Mouse (Mus musculus): Measurements from ENCODE around the gene Tent4a. TPM values are rescaled to one million over a fixed set of nuclear protein-coding genes. Genes with fewer than 3 reads are reported as not detected.

Gene Tent4a
- polyA plus RNA-seq, 1 experiment from 2014 or later = 4.9 TPM

DNA sequence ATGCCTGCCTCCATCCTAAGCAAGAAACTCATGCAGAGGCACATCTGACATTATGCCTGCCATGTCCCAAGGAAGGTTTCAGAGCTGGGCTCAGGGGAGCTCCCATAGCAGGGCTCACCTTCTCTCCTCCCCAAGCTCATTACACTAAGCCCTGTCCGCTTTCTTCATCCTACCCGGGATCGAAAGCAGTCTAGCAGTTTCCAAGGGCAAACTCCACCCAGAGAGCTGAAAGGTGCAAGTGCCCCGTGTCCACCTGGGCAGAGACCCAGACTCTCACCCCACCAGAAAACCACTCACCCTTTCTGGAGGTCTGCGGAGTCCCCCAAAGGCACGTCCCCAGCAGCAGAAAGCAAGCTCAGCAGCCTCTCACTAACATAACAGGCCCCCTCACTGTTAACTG is 3.5 kb downstream of the Tent4a start:
- Histone ChIP-seq H3K27ac (0 out of 2 replicates have a peak overlapping the region, but pooled peaks have one; percentile 30), H3K27me3 (ENCODE audit: poor library complexity, severe bottlenecking) (no peaks in the 10 kb centered on the region), H3K4me3 (peak overlapping the region; percentile 97), H3K36me3 (replicated peaks) (peaks cover 38% of the 10 kb centered on the region), H3K4me1 (peaks cover 71% of the 10 kb centered on the region), H3K9me3 (no peaks in the 10 kb centered on the region)
- DNase-seq (ENCODE audit: extremely low spot score, low spot score) = no peak
- WGBS = 82% methylated on average over 6 of the region's 6 CpGs

DNA sequence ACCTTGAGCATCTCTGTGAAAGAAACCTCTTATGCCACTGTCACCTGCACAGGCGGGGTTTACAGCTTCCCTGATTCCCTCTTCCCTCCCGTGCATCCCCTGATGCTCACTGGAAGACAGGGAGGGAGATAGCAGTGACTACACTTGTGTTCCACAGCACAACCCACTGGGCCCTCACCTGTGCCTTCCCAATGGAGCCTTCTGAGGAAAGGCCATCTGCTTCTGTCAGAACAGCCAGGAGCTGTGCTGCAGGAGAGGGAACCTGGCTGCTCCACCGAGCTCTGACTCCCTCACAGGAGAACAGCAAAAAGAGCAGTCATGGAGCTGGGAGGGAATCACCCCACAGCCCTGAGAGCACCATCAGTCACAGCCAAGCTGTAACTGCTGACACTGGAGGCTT is 4.3 kb downstream of the Tent4a start:
- Histone ChIP-seq H3K9me3 (no peaks in the 10 kb centered on the region), H3K36me3 (replicated peaks) (peaks cover 38% of the 10 kb centered on the region), H3K27ac (no peak overlapping the region), H3K4me3 (peak overlapping the region; percentile 5; the same call in 1 of the 2 replicates), H3K4me1 (peaks cover 71% of the 10 kb centered on the region), H3K27me3 (ENCODE audit: poor library complexity, severe bottlenecking) (no peaks in the 10 kb centered on the region)
- DNase-seq (ENCODE audit: extremely low spot score, low spot score) = no peak
- whole genome bisulfite sequencing = 83% methylated on average over 3 of the region's 3 CpGs

- no peaks in the 10 kb centered on the region for H3K9me3 ChIP-seq
- no peak for DNase-seq (ENCODE audit: extremely low spot score, low spot score)
- H3K27ac ChIP-seq = no peak overlapping the region
- no peaks in the 10 kb centered on the region for H3K27me3 ChIP-seq (ENCODE audit: poor library complexity, severe bottlenecking)
- WGBS = 91% methylated on average over 7 of the region's 7 CpGs
- H3K4me3 ChIP-seq = no peak overlapping the region
- H3K36me3 ChIP-seq (replicated peaks) = peaks cover 38% of the 10 kb centered on the region
- peaks cover 85% of the 10 kb centered on the region for H3K4me1 ChIP-seq
Measured at GRCm38 (mm10) chr13:69528531-69528930, 5.9 kb downstream of the Tent4a start.

GRCm38 (mm10) chr13:69525867-69526266 is 8.6 kb downstream of the Tent4a start:
- no peaks in the 10 kb centered on the region for H3K27me3 ChIP-seq (ENCODE audit: poor library complexity, severe bottlenecking)
- H3K4me1 ChIP-seq = peaks cover 92% of the 10 kb centered on the region
- DNase-seq (ENCODE audit: extremely low spot score, low spot score) = no peak
- WGBS = 74% methylated on average over 4 of the region's 4 CpGs
- H3K27ac ChIP-seq = no peak overlapping the region
- peaks cover 29% of the 10 kb centered on the region for H3K36me3 ChIP-seq (replicated peaks)
- no peaks in the 10 kb centered on the region for H3K9me3 ChIP-seq
- no peak overlapping the region for H3K4me3 ChIP-seq

- Histone ChIP-seq H3K4me1 (peaks cover 96% of the 10 kb centered on the region), H3K27me3 (ENCODE audit: poor library complexity, severe bottlenecking) (no peaks in the 10 kb centered on the region), H3K4me3 (no peak overlapping the region), H3K27ac (no peak overlapping the region), H3K9me3 (no peaks in the 10 kb centered on the region), H3K36me3 (replicated peaks) (peaks cover 12% of the 10 kb centered on the region)
- WGBS = 81% methylated on average over 2 of the region's 2 CpGs
- DNase-seq (ENCODE audit: extremely low spot score, low spot score) = no peak
Measured at GRCm38 (mm10) chr13:69524158-69524530, 10.3 kb downstream of the Tent4a start.

DNA sequence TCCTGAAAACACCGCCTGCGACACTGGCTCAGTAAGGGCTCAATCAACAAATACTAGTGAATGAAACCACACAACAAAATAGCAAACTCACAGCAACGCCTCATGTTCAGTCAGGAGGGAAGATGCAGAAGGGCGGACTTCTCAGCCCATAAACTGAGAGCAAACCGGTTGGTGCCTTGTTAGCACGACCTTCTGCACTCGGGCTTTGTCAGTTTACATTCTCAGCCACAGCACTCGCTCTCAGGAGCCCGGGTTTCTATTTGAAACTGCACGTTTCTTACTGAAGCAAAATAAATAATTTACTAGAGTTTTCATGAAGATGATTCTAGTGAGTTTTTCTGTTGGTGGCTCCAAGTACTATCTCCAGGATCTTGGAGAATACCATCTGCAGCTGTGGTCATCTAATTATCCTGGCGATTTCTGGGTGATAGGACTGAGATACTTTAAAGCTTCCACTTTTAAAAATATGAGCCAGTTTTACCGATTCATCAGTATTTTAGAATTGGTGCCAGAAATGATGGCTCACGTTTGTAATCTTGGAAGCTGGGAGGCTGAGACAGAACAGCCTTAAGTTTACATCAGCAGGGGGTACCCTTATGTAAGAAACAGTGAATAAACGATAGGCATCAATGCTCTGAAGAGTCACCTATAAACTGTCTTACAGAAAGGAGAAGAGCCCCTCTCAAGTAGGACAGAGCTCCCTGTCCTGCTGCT is 10.8 kb downstream of the Tent4a start:
- Histone ChIP-seq H3K9me3 (no peaks in the 10 kb centered on the region), H3K4me3 (no peak overlapping the region), H3K27me3 (ENCODE audit: poor library complexity, severe bottlenecking) (no peaks in the 10 kb centered on the region), H3K4me1 (peaks cover 96% of the 10 kb centered on the region), H3K36me3 (replicated peaks) (peaks cover 6% of the 10 kb centered on the region), H3K27ac (no peak overlapping the region)
- no peak for DNase-seq (ENCODE audit: extremely low spot score, low spot score)
- 77% methylated on average over 14 of the region's 14 CpGs for WGBS

DNA sequence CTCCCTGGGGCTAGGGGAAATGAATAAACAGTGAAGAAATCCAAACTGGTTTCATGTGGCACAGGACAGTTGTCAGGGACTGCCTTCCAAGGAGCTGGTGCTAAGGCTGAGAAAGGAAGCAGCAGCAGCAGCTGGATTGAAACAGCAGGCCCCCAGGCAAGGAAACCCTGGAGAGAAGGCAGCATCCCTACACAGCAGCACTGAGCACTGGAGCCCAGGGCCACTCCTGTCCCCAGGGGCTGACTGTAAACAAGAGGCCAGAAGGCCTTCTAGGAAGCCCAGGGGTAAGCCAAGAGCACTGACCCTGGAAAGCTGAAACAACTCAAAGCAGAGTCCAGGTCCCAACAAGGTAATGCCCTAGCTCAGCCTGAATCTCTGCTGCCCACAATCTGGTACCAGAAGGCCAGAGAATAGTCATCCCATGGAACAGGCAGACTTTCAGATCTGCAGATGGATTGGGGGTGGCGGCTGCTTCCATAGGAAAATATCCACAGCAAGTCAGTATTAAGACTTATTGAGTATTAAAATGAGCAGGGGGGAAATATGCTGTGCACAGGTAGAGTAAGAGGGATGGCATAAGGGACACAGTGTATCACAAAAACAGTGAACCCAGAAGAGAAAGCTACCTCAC is 12.1 kb downstream of the Tent4a start:
- H3K4me1 ChIP-seq = peaks cover 82% of the 10 kb centered on the region
- no peaks in the 10 kb centered on the region for H3K36me3 ChIP-seq (replicated peaks)
- no peak overlapping the region for H3K4me3 ChIP-seq
- WGBS = 88% methylated on average over 1 of the region's 1 CpGs
- H3K9me3 ChIP-seq = no peaks in the 10 kb centered on the region
- no peak for DNase-seq (ENCODE audit: extremely low spot score, low spot score)
- no peaks in the 10 kb centered on the region for H3K27me3 ChIP-seq (ENCODE audit: poor library complexity, severe bottlenecking)
- H3K27ac ChIP-seq = no peak overlapping the region

DNA sequence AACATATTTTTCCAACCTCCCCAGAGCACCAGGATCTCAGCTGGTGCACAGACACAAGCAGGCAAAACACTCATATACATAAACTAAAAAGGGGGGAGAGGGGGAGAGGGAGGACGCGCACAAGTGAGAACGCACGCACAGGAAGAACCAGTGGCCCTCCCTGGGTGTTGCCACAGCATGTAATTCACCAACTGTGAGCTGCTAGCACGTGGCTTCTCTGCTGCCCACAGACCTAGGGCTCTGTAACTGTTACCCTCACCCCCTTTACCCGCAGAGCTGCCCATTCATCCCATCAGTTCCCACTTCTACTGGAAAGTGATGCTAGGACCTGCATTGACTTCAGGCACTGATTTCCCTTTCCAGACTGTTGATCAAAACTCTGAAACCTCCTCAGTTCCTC is 15.3 kb downstream of the Tent4a start:
- 84% methylated on average over 6 of the region's 6 CpGs for WGBS
- Histone ChIP-seq H3K4me1 (peaks cover 53% of the 10 kb centered on the region), H3K27ac (no peak overlapping the region), H3K4me3 (no peak overlapping the region), H3K36me3 (replicated peaks) (peaks cover 16% of the 10 kb centered on the region), H3K9me3 (no peaks in the 10 kb centered on the region), H3K27me3 (ENCODE audit: poor library complexity, severe bottlenecking) (no peaks in the 10 kb centered on the region)
- DNase-seq (ENCODE audit: extremely low spot score, low spot score) = no peak

DNA sequence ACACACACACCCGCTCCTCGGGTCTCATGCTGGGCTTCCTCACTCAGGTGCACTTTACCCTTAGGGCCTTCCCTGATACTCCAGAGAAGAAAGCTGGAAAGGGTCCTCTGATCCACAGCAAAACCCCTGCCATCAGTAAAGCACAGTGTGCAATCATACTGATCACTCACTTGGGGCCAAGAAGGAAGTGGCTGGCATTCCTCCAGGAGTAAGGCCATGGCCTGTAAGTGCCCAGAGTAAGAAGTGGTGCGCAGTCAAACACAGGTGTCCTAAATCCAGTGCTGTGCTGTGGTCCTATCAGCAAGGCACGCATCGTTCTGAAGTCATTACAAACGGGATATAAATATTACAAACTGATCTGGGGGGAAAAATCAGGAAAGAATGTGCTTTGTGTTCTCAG is 17.0 kb downstream of the Tent4a start:
- peaks cover 36% of the 10 kb centered on the region for H3K4me1 ChIP-seq
- 94% methylated on average over 6 of the region's 6 CpGs for WGBS
- DNase-seq (ENCODE audit: extremely low spot score, low spot score) = no peak

DNA sequence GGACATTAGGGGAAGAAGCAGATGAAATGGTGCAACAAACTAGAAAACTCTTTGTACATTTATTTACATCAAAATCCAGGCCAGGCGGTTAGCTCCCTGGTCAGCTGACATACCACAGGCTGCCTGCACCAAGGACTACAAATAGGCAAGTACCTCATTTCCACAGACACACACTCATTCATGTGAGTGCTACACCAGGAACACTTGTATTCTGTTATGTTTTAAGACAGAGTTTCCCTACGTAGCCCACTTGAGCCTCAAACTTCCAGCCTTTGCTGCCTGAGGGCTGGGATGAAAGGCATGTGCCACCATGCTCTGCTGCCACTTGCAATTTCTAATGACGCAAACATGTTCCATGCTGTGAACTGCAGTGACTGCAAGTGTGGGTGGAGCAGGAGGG is 19.3 kb downstream of the Tent4a start:
- Histone ChIP-seq H3K4me1 (peaks cover 12% of the 10 kb centered on the region), H3K27me3 (ENCODE audit: poor library complexity, severe bottlenecking) (no peaks in the 10 kb centered on the region), H3K9me3 (no peaks in the 10 kb centered on the region), H3K36me3 (replicated peaks) (peaks cover 48% of the 10 kb centered on the region), H3K27ac (no peak overlapping the region), H3K4me3 (no peak overlapping the region)
- DNase-seq (ENCODE audit: extremely low spot score, low spot score) = no peak
- WGBS = 95% methylated on average over 3 of the region's 3 CpGs

More for the DNA sequence above, 17.0 kb downstream of the Tent4a start:
- no peaks in the 10 kb centered on the region for H3K9me3 ChIP-seq
- H3K4me3 ChIP-seq = no peak overlapping the region
- H3K27ac ChIP-seq = no peak overlapping the region
- H3K36me3 ChIP-seq (replicated peaks) = peaks cover 27% of the 10 kb centered on the region
- no peaks in the 10 kb centered on the region for H3K27me3 ChIP-seq (ENCODE audit: poor library complexity, severe bottlenecking)

DNA sequence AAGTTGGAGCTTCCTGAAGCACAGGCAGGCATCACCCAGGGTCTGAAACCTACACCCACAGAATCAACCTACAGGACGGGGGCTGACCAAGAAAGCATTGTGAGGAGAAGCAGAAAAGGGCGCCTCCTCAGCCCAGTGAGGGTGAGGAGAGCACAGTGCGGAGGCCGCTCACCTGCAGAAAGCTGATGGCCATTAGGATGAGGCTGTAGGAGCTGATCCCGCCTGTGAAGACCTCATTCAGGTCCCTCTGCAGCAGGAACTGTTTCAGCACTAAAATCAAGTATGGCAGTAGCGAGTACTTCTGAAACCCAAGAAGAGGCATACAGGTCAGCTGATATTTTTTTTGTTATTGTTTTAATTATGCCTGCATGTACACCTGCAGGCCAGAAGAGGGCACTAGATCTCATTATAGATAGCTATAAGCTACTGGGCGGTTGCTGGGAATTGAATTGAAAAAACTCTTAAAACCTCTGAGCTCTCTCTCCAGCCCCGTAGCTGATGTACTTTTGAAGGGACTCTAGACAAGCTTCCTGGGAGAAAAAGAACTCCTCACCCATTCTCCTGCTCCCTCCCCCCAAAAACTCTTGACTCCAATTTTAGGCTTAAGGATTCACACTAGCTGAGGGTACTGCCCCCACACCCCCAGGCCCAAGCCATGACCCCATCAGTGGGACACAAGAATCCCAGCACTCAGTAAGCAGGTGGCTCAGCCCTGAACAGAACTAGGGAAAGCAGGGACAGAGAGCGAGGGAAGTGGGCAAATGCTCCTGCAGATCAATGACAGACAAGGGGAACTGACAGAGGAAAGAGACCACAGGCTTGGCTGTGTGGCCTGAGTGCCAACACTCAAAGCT is 24.8 kb downstream of the Tent4a start:
- H3K9me3 ChIP-seq = no peaks in the 10 kb centered on the region
- H3K4me3 ChIP-seq = no peak overlapping the region
- DNase-seq (ENCODE audit: extremely low spot score, low spot score) = no peak
- 70% methylated on average over 9 of the region's 9 CpGs for WGBS
- H3K27ac ChIP-seq = no peak overlapping the region
- peaks cover 86% of the 10 kb centered on the region for H3K36me3 ChIP-seq (replicated peaks)
- H3K27me3 ChIP-seq (ENCODE audit: poor library complexity, severe bottlenecking) = no peaks in the 10 kb centered on the region
- no peaks in the 10 kb centered on the region for H3K4me1 ChIP-seq

DNA sequence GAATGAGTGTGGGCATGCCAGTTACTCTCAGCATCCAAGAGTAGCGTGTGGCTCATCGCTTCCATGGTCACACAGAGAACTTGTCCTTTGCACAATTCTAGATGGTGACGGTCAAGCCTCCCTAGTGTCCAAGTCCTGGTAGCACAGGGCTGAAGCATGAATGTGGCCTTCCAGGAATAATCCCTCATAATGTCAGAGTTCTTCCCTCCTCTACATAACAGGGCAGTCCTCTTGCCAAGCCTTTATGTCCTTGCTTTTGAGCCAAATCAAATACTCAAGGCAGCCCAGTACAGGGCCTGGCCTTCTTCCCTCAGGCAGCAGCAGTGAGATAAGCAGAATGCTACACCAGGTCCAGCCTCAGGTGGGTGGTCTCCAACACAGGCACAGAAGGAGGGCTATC is 26.8 kb downstream of the Tent4a start:
- no peak overlapping the region for H3K4me3 ChIP-seq
- no peaks in the 10 kb centered on the region for H3K4me1 ChIP-seq
- no peak for DNase-seq (ENCODE audit: extremely low spot score, low spot score)
- H3K9me3 ChIP-seq = no peaks in the 10 kb centered on the region
- no peak overlapping the region for H3K27ac ChIP-seq
- H3K36me3 ChIP-seq (replicated peaks) = peaks cover 96% of the 10 kb centered on the region
- 95% methylated on average over 3 of the region's 3 CpGs for WGBS
- no peaks in the 10 kb centered on the region for H3K27me3 ChIP-seq (ENCODE audit: poor library complexity, severe bottlenecking)
